Mouse (Mus musculus): Measurements from ENCODE around the gene Pir. TPM values are rescaled to one million over a fixed set of nuclear protein-coding genes. Genes with fewer than 3 reads are reported as not detected.

Gene Pir
- polyA plus RNA-seq (2014; fragmentation: Illumina TruSeq; extraction: RNeasy Lipid Tissue Mini Kit (QIAGEN cat#74804)), result 26.2 TPM

GRCm38 (mm10) chrX:164269285-164269761, at the start of gene Pir:
Gene Pir, plus strand, starts transcription at chrX:164269371.

GRCm38 (mm10) chrX:164258057-164258456, 11.1 kb upstream of the Pir start, which contains the start of gene Bmx:
Gene Bmx, minus strand, starts transcription at chrX:164258193.

GRCm38 (mm10) chrX:164373081-164373480, 103.9 kb downstream of the Pir start, which contains the start of gene Vegfd:
Gene Vegfd, plus strand, starts transcription at chrX:164373378.

DNA sequence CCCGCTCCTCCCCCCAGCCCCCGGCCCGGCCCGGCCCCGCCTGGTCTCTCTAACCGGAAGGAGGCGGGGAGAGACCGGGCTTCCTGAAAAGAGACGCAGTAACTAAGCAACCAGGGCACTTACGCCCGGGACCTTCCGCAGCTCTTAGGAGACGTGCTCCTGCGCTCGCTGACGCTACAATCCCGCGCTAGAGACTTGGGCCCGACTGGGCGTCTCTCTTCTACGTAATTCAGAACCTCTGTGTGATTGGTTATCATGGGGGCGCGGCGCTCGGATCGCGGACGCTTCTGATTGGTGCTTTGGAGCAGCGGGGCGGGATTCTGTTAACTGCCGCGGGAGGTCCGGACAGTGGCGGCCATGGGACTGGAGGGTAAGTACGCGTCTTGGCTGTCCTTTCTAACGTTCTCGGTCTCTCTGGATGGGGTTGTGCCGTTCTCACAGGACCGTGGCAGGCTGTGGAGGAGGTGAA, 150.3 kb downstream of the Pir start, which contains the start of gene Piga:
TSS of gene Piga (plus strand) at position 317 of the 469 bp plus-strand sequence.

Other genes with a start within 250 kb of the Pir start
- 8.4 TPM for gene Car5b, start 241.4 kb upstream of the Pir start, polyA plus RNA-seq (2014; fragmentation: Illumina TruSeq; extraction: RNeasy Lipid Tissue Mini Kit (QIAGEN cat#74804))
- gene Siah1b, start 192.9 kb upstream of the Pir start, polyA plus RNA-seq (2014; fragmentation: Illumina TruSeq; extraction: RNeasy Lipid Tissue Mini Kit (QIAGEN cat#74804)), result 23.2 TPM
- not detected for gene Cltrn, start 180.5 kb upstream of the Pir start, polyA plus RNA-seq (2014; fragmentation: Illumina TruSeq; extraction: RNeasy Lipid Tissue Mini Kit (QIAGEN cat#74804))
- 11.9 TPM for gene Ace2, start 130.0 kb upstream of the Pir start, polyA plus RNA-seq (2014; fragmentation: Illumina TruSeq; extraction: RNeasy Lipid Tissue Mini Kit (QIAGEN cat#74804))
- gene Bmx, start 11.2 kb upstream of the Pir start, polyA plus RNA-seq (2014; fragmentation: Illumina TruSeq; extraction: RNeasy Lipid Tissue Mini Kit (QIAGEN cat#74804)), result 3.2 TPM
- 12.3 TPM for gene Vegfd, start 104.0 kb downstream of the Pir start, polyA plus RNA-seq (2014; fragmentation: Illumina TruSeq; extraction: RNeasy Lipid Tissue Mini Kit (QIAGEN cat#74804))
- gene Piga, start 150.4 kb downstream of the Pir start, polyA plus RNA-seq (2014; fragmentation: Illumina TruSeq; extraction: RNeasy Lipid Tissue Mini Kit (QIAGEN cat#74804)), result 29.2 TPM
- 0.57 TPM for gene Asb11, start 167.6 kb downstream of the Pir start, polyA plus RNA-seq (2014; fragmentation: Illumina TruSeq; extraction: RNeasy Lipid Tissue Mini Kit (QIAGEN cat#74804))
- gene Asb9, start 237.0 kb downstream of the Pir start, polyA plus RNA-seq (2014; fragmentation: Illumina TruSeq; extraction: RNeasy Lipid Tissue Mini Kit (QIAGEN cat#74804)), result not detected

Measured in ovary, adult 10 weeks (tissue).